Mouse (Mus musculus) ES-Bruce4 (cell line): ENCODE measurements around the gene Foxo3. TPM values are rescaled to one million over a fixed set of nuclear protein-coding genes. Genes with fewer than 3 reads are reported as not detected.

ENCODE experiments used
- H3K27ac ChIP-seq: 2 replicates; pipeline ENCODE4 v1.5.1; 2012; ENCODE audit warnings: low read length, inconsistent platforms; ENCODE audit not compliant: insufficient read depth
- H3K27me3 ChIP-seq: 2 replicates; pipeline ENCODE4 v1.6.1; 2012; ENCODE audit warnings: mild to moderate bottlenecking, low read length, inconsistent platforms; ENCODE audit not compliant: control insufficient read depth, poor library complexity, insufficient read depth, severe bottlenecking
- H3K36me3 ChIP-seq: 2 replicates; pipeline ENCODE4 v1.6.1; 2012; ENCODE audit warnings: inconsistent platforms, mild to moderate bottlenecking, low read length, moderate library complexity; ENCODE audit not compliant: control insufficient read depth, poor library complexity, insufficient read depth, severe bottlenecking
- H3K4me1 ChIP-seq: one replicate; pipeline ENCODE4 v1.8.1; 2011; ENCODE audit warnings: low read length; ENCODE audit not compliant: control insufficient read depth, insufficient read depth
- H3K4me3 ChIP-seq: 2 replicates; pipeline ENCODE4 v1.5.1; 2011; ENCODE audit warnings: low read depth, mild to moderate bottlenecking, low read length
- H3K9ac ChIP-seq: 2 replicates; pipeline ENCODE4 v1.6.1; 2012; ENCODE audit warnings: low read depth, mild to moderate bottlenecking, inconsistent platforms; ENCODE audit not compliant: poor library complexity, severe bottlenecking
- H3K9me3 ChIP-seq: replicated peaks from 2 replicates; pipeline ENCODE4 v1.6.1; 2012; ENCODE audit warnings: mild to moderate bottlenecking, low read length, inconsistent platforms; ENCODE audit not compliant: control insufficient read depth, poor library complexity, insufficient read depth, severe bottlenecking
- CTCF ChIP-seq: IDR thresholded peaks from one replicate; pipeline ENCODE4 v1.8.1; 2011; ENCODE audit warnings: low read depth, low read length
- EP300 ChIP-seq: IDR thresholded peaks from 2 replicates; pipeline ENCODE4 v1.6.1; 2011; ENCODE audit warnings: low read depth, low read length; ENCODE audit not compliant: insufficient read depth
- POLR2A ChIP-seq: IDR thresholded peaks from one replicate; pipeline ENCODE4 v1.8.1; 2011; ENCODE audit warnings: low read length; ENCODE audit not compliant: insufficient read depth
- polyA plus RNA-seq: library from polyadenylated mRNA; stranded (reverse); fragments of >200 nt; gene quantifications from 2 replicates; pipeline ENCODE4 v1.2.4, GENCODE M21; 2011; ENCODE audit warnings: low read depth; ENCODE audit not compliant: missing spikeins, insufficient read depth, insufficient read length

Foxo3 gene
- polyA plus RNA-seq, 1 experiment: 44.9 TPM

- Histone ChIP-seq H3K9ac (no peak overlapping the region), H3K36me3 (no peaks in the 10 kb centered on the region), H3K4me3 (no peak overlapping the region), H3K27ac (no peak overlapping the region), H3K27me3 (no peaks in the 10 kb centered on the region), H3K9me3 (no peaks in the 10 kb centered on the region), H3K4me1 (no peaks in the 10 kb centered on the region)
- TF ChIP-seq POLR2A (no peak), EP300 (no peak), CTCF (no peak)
Observed at GRCm38 (mm10) chr10:42225184-42225935, 51.2 kb downstream of the Foxo3 start.

- TF ChIP-seq EP300 (no peak), POLR2A (no peak), CTCF (no peak)
- Histone ChIP-seq H3K27me3 (no peaks in the 10 kb centered on the region), H3K36me3 (no peaks in the 10 kb centered on the region), H3K4me3 (no peak overlapping the region), H3K27ac (no peak overlapping the region), H3K9me3 (no peaks in the 10 kb centered on the region), H3K4me1 (peaks cover 2% of the 10 kb centered on the region), H3K9ac (no peak overlapping the region)
Observed at GRCm38 (mm10) chr10:42221996-42222395, 54.6 kb downstream of the Foxo3 start.

- no peak overlapping the region for H3K4me3 ChIP-seq
- no peak overlapping the region for H3K9ac ChIP-seq
- no peaks in the 10 kb centered on the region for H3K9me3 ChIP-seq
- peaks cover 2% of the 10 kb centered on the region for H3K4me1 ChIP-seq
- no peaks in the 10 kb centered on the region for H3K27me3 ChIP-seq
- H3K27ac ChIP-seq: no peak overlapping the region
- no peak for TF ChIP-seq EP300
- no peak for TF ChIP-seq CTCF
- no peak for TF ChIP-seq POLR2A
- H3K36me3 ChIP-seq: no peaks in the 10 kb centered on the region
Observed at GRCm38 (mm10) chr10:42221136-42221891, 55.2 kb downstream of the Foxo3 start.

- H3K36me3 ChIP-seq: no peaks in the 10 kb centered on the region
- peaks cover 2% of the 10 kb centered on the region for H3K4me1 ChIP-seq
- no peak overlapping the region for H3K4me3 ChIP-seq
- H3K9me3 ChIP-seq: no peaks in the 10 kb centered on the region
- TF ChIP-seq EP300 (no peak), CTCF (no peak), POLR2A (no peak)
- H3K9ac ChIP-seq: no peak overlapping the region
- no peaks in the 10 kb centered on the region for H3K27me3 ChIP-seq
- H3K27ac ChIP-seq: no peak overlapping the region
Observed at GRCm38 (mm10) chr10:42220418-42220952, 56.1 kb downstream of the Foxo3 start.

GRCm38 (mm10) chr10:42211407-42211806 lies 65.1 kb downstream of the Foxo3 start:
- no peaks in the 10 kb centered on the region for H3K36me3 ChIP-seq
- no peak overlapping the region for H3K27ac ChIP-seq
- no peaks in the 10 kb centered on the region for H3K4me1 ChIP-seq
- H3K9ac ChIP-seq: no peak overlapping the region
- H3K27me3 ChIP-seq: no peaks in the 10 kb centered on the region
- TF ChIP-seq POLR2A: no peak
- no peak for TF ChIP-seq CTCF
- no peak for TF ChIP-seq EP300
- 0 out of 2 replicates have a peak, but pooled peaks cover 3% of the 10 kb centered on the region for H3K9me3 ChIP-seq
- no peak overlapping the region for H3K4me3 ChIP-seq

GRCm38 (mm10) chr10:42210641-42211040 lies 65.9 kb downstream of the Foxo3 start:
- Histone ChIP-seq H3K9ac (no peak overlapping the region), H3K4me3 (no peak overlapping the region), H3K4me1 (no peaks in the 10 kb centered on the region), H3K36me3 (no peaks in the 10 kb centered on the region), H3K27me3 (no peaks in the 10 kb centered on the region), H3K27ac (no peak overlapping the region), H3K9me3 (0 out of 2 replicates have a peak, but pooled peaks cover 3% of the 10 kb centered on the region)
- no peak for TF ChIP-seq CTCF
- no peak for TF ChIP-seq EP300
- no peak for TF ChIP-seq POLR2A
